ENCODE assay signal across 21 mouse cellular contexts in the genomic region with DNA sequence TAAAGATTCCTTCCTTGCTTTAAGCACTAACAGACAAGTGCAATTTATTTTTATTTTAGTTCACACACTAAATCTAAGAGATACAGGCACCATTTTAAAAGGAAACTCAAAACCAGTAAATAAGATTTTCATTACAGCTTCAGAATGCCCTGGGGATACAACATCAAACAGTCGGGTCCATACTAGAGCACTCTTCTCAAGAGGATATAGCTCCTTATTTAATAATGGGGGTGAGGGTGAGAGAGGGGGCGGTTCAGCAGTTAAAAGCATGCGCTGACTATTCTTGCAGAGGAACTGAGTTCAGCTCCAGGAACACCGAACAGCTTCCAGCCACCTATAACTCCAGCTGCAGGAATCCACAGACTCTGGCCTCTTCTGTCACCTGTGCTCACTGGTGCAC.
DNase-seq lines count a peak whose midpoint lies in the region; ATAC-seq and TF ChIP-seq lines count a peak whose summit lies in the region.
"Had no signal": no experiment of that assay in that cellular context is flagged by ENCODE, and none has a peak within 500 bp of the region (broad histone marks: within the 10 kb centered on the region; RNA-seq: fewer than 3 reads in every experiment).

No protein-coding gene starts in this region.

- no peak overlapping the region for H3K27ac ChIP-seq in kidney, postnatal 0 days
- H3K27ac ChIP-seq in embryonic facial prominence, embryonic 10.5 days (replicated peaks): no peak overlapping the region
- H3K27ac ChIP-seq: heart, adult 2 months; hindbrain, embryonic 13.5 days; lung, embryonic 15.5 days had no signal

- no peaks in the 10 kb centered on the region for H3K36me3 ChIP-seq in kidney, postnatal 0 days (ENCODE audit: insufficient read depth, low read length)
- no peaks in the 10 kb centered on the region for H3K36me3 ChIP-seq in embryonic facial prominence, embryonic 10.5 days (replicated peaks)
- H3K36me3 ChIP-seq: heart, embryonic 12.5 days; hindbrain, embryonic 13.5 days; lung, embryonic 15.5 days had no signal

- 15% methylated on average over 4 of the region's 4 CpGs for WGBS in kidney, postnatal 0 days
- WGBS in embryonic facial prominence, embryonic 10.5 days: 46% methylated on average over 4 of the region's 4 CpGs

- peak; percentile 25 for DNase-seq in embryo, embryonic 11 days
- no peak for DNase-seq in embryo, embryonic 10.5 days (ENCODE audit: low spot score)
- DNase-seq in kidney, postnatal 0 days (ENCODE audit: low spot score): peak; percentile 48
- DNase-seq in kidney, postnatal 25 days: no peak
- peak; percentile 12 for DNase-seq in embryonic facial prominence, embryonic 10.5 days (ENCODE audit: low spot score)
- peak; percentile 41 for DNase-seq in mesoderm, embryonic 11.5 days (ENCODE audit: low read depth, low spot score)
- DNase-seq: cerebellum, adult 18-20 months; heart, adult 2 months; heart, postnatal 4 days; kidney, adult 2 months; left cerebral cortex, postnatal 4 days; retina, postnatal 1 day; right cerebral cortex, postnatal 14 days had no signal

- H3K4me1 ChIP-seq in kidney, postnatal 0 days (replicated peaks; ENCODE audit: insufficient read depth, low read length): no peaks in the 10 kb centered on the region
- H3K4me1 ChIP-seq in embryonic facial prominence, embryonic 10.5 days: peaks cover 29% of the 10 kb centered on the region
- H3K4me1 ChIP-seq: heart, embryonic 12.5 days; lung, embryonic 15.5 days had no signal

- no peak overlapping the region for H3K4me3 ChIP-seq in kidney, postnatal 0 days (replicated peaks; ENCODE audit: low read depth, low read length)
- H3K4me3 ChIP-seq in embryonic facial prominence, embryonic 10.5 days: no peak overlapping the region
- H3K4me3 ChIP-seq: erythroblast, embryonic 14.5 days; heart, adult 2 months; heart, embryonic 12.5 days; hindbrain, embryonic 13.5 days; lung, embryonic 15.5 days had no signal

- no peak overlapping the region for H3K4me2 ChIP-seq in kidney, postnatal 0 days (ENCODE audit: low read length)
- H3K4me2 ChIP-seq: heart, embryonic 12.5 days; liver, embryonic 11.5 days; midbrain, embryonic 11.5 days had no signal

- no peaks in the 10 kb centered on the region for H3K27me3 ChIP-seq in kidney, postnatal 0 days (ENCODE audit: insufficient read depth, low read length)
- H3K27me3 ChIP-seq in embryonic facial prominence, embryonic 10.5 days (replicated peaks; ENCODE audit: low read depth, poor library complexity, severe bottlenecking): no peaks in the 10 kb centered on the region
- H3K27me3 ChIP-seq: CH12.LX; heart, embryonic 12.5 days; hindbrain, embryonic 13.5 days; lung, embryonic 15.5 days had no signal

- H3K9me3 ChIP-seq in kidney, postnatal 0 days (replicated peaks; ENCODE audit: low read length): no peaks in the 10 kb centered on the region
- H3K9me3 ChIP-seq in embryonic facial prominence, embryonic 10.5 days: no peaks in the 10 kb centered on the region
- H3K9me3 ChIP-seq: heart, embryonic 12.5 days; hindbrain, embryonic 13.5 days; lung, embryonic 15.5 days had no signal

- ATAC-seq in kidney, postnatal 0 days (replicated peaks; ENCODE audit: low FRiP score, low read depth): no peak
- ATAC-seq in inflammation-experienced regulatory T-cells, adult 6 months: no peak

- no peak for TF ChIP-seq CTCF in kidney, postnatal 0 days (IDR thresholded peaks at IDR 0.05; ENCODE audit: low read depth)

- no peak overlapping the region for H3K9ac ChIP-seq in kidney, postnatal 0 days (ENCODE audit: low read depth, low read length)
- H3K9ac ChIP-seq: heart, embryonic 12.5 days; hindbrain, embryonic 13.5 days; lung, embryonic 15.5 days had no signal

Comparison
In these comparisons a context has a peak if more than half of its experiments do, and no peak if none do; other contexts are left out.
1. DNase-seq: peak in embryo, embryonic 11 days (single experiment), kidney, postnatal 0 days (single experiment), embryonic facial prominence, embryonic 10.5 days (single experiment) and mesoderm, embryonic 11.5 days (single experiment); none in embryo, embryonic 10.5 days (single experiment) and kidney, postnatal 25 days (0 of 2).